Mouse (Mus musculus) spleen, postnatal 36 days (tissue): ENCODE data around the gene Cacng6.

Experiments used
- DNase-seq, 2 experiments: peaks; one replicate each; pipeline ENCODE4 v3.0.0; 2022; ENCODE audit warnings: low spot score in 2 of 2, mixed read lengths in 1 of 2

Cacng6 gene

GRCm38 (mm10) chr7:3460261-3460660 lies 36.3 kb downstream of the Cacng6 start:
- DNase-seq, result no peak

GRCm38 (mm10) chr7:3463306-3463705 lies 39.3 kb downstream of the Cacng6 start:
- no peak for DNase-seq

- DNase-seq, result no peak
These were observed 44.6 kb downstream of the Cacng6 start for GRCm38 (mm10) chr7:3468614-3469013.

- no peak for DNase-seq
These were observed 48.8 kb downstream of the Cacng6 start for GRCm38 (mm10) chr7:3472774-3473173.

- no peak for DNase-seq
These were observed 50.5 kb downstream of the Cacng6 start for GRCm38 (mm10) chr7:3474291-3475080.

GRCm38 (mm10) chr7:3476728-3477127 lies 52.7 kb downstream of the Cacng6 start:
- DNase-seq, result no peak

GRCm38 (mm10) chr7:3481948-3482608 lies 58.1 kb downstream of the Cacng6 start:
- peak in 1 of 2 experiments; percentile 3 for DNase-seq
